Mouse (Mus musculus) urinary bladder, adult 2 months (tissue): ENCODE data around the gene Ccdc81. TPM values are rescaled to one million over a fixed set of nuclear protein-coding genes. Genes with fewer than 3 reads are reported as not detected.
A peak's percentile ranks its signal among the peaks of the same experiment; 100 is the strongest.

Experiments used
- DNase-seq: peaks from one replicate; pipeline ENCODE4 v3.0.0; 2022; ENCODE audit warnings: low spot score
- polyA plus RNA-seq: library from polyadenylated mRNA; depleted of rRNA; stranded (reverse); fragments of >200 nt; gene quantifications from 2 replicates; pipeline ENCODE4 v1.2.3, GENCODE M21; 2012

Ccdc81 gene
- polyA plus RNA-seq, 1 experiment = 0.04 TPM

GRCm38 (mm10) chr7:89867221-89867620 is 36.2 kb downstream of the Ccdc81 start:
- DNase-seq = no peak

- no peak for DNase-seq
Measured at GRCm38 (mm10) chr7:89864769-89865168, 38.7 kb downstream of the Ccdc81 start.

GRCm38 (mm10) chr7:89856440-89857217 is 46.8 kb downstream of the Ccdc81 start:
- DNase-seq = no peak

DNA sequence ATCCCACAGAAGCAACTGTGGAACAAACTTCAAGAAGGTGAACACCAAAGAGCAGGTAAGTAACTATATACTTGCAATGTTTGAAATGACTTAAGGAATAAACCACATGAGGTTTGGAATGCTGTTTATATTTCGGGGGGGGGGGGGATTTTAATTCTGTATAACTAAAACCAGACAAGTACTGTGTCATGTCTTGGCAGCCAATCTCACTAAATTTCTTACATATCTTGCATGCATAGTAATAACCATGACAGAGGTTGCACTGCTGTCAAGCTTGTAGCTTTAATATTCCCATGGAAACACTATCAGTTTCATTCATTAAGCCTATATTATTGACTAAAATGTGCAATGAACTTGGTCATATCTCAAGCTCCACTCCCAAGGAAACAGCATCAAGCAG is 48.2 kb downstream of the Ccdc81 start:
- DNase-seq = no peak

DNA sequence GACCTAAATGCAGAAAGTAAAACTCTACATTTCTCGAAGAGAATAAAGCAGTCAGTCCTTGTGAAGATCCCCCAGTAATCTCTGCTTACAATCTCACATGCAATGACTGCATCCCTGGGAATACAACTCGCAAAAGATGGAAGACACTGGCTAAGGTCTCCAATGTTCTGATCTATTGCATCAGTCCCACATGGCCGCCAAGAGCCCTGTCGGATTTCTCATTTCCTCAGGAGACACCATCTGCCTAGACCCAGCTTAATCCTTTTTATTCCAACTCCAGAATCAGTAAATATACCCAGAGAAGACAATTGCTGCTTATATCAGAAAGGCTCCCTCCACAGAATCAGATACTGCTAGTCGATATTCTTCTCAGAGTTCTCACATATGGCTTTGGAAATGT is 50.3 kb downstream of the Ccdc81 start:
- no peak for DNase-seq

- DNase-seq = no peak
Measured at GRCm38 (mm10) chr7:89852158-89853095, 51.0 kb downstream of the Ccdc81 start.

GRCm38 (mm10) chr7:89850510-89850909 is 52.9 kb downstream of the Ccdc81 start:
- no peak for DNase-seq

- no peak for DNase-seq
Measured at GRCm38 (mm10) chr7:89845669-89846068, 57.8 kb downstream of the Ccdc81 start.

- DNase-seq = no peak
Measured at GRCm38 (mm10) chr7:89843533-89843932, 59.9 kb downstream of the Ccdc81 start.

GRCm38 (mm10) chr7:89843121-89843520 is 60.3 kb downstream of the Ccdc81 start:
- DNase-seq = no peak

DNA sequence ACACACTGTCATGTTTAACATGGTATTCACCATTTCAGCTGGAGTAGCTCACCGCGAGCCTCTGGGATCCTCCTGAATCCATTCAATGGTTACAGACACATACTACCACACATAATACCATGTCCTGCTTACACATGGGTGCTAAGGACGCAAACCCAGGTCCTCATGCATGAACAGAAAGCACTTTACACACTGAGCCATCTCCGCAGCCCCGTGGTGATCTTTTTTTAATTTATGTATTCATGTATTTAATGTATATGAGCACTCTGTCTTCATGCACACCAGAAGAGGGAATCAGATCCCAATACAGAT is 61.1 kb downstream of the Ccdc81 start:
- DNase-seq = no peak

DNA sequence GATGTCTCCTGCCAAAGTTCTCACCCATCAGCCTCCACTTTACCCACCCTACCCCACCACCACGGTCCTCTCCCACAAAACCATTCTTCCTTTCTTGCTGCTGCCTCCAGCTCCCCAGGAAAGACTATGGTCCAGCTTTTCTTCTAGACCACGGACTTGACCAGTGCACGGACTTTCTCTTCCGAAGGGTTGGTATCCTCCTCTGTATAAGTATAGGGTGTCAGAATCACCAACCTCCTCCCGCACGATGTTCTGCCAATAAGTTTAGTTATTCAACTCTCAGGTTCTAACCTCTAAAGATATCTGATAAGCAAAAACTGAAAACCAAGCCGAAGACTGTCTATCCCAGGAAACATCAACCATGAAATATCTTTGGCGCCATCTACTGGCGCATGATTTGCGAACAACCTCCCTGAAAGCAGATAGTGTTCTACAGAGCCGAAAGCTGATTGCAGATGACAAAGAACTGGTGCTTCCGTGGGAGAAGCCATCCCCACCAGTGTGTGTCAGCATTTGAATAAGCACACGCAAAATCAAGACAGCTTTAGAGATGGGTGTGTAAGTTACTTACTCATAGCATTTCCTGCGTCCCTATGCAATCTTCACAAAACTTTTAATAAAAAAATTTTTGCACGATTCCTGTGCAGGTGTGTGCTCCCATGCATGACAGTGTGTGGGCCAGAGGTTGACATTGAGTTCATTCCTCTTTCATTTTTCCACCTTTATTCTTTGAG is 61.6 kb downstream of the Ccdc81 start:
- no peak for DNase-seq

DNA sequence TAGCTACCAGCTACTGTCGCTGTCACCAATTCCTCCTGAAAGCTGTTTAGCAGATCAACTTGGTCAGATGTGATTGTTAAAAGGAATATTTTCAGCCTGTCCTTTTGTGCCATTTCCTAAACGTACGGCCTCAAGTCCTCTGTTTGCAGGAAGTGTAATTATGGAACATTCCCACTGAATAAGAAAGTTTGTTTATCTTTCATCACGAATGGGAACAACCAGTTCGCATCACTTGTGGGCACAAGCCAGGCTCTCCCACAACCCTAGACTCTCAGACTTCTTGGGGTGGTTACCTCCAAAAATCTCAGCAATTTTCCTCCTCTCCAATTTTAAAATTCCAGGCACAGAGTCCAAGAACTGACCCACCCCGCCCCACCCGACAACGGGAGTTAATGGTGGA is 63.7 kb downstream of the Ccdc81 start:
- DNase-seq = no peak

DNA sequence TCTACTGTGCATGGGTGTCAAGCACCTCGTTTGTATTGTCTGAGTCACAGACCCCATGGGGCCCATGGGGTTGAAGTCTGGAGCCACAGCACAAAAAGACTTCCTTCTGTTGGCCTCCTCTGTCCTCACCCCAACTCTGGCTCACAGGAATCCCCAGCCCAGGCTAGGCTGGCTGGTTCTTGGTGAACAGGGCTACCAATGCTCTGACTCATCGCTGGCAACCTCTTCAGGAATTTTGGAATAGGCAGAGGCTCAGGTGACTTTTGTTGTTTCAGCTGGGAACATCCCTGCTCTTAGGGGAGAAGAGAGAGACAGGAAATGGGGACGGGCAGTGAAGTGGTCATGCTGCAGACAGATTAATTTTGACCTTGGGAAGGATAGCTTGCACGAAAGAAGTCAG is 65.6 kb downstream of the Ccdc81 start:
- peak; percentile 9 for DNase-seq

GRCm38 (mm10) chr7:89836676-89837075 is 66.8 kb downstream of the Ccdc81 start:
- DNase-seq = no peak

GRCm38 (mm10) chr7:89835566-89835965 is 67.9 kb downstream of the Ccdc81 start:
- DNase-seq = no peak

DNA sequence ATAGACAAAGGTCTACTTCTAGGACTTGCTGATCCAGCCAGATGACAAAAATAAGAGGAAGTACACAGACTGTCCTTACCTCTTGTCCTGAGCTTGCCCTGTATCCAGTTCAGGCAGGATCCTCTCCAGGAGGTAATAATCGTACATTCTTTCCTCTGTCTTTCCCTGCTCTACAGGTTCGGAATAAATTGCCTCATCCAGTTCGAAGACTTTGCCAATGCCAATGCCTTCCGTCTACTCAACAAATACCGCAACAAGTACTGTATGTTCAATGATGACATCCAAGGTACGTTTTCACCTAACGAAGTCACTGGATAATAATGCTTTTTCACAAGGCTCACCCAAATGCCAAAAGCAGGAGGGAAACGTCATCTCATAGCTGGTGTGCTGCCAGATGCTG is 69.9 kb downstream of the Ccdc81 start:
- no peak for DNase-seq

GRCm38 (mm10) chr7:89829201-89829600 is 74.2 kb downstream of the Ccdc81 start:
- DNase-seq = no peak

DNA sequence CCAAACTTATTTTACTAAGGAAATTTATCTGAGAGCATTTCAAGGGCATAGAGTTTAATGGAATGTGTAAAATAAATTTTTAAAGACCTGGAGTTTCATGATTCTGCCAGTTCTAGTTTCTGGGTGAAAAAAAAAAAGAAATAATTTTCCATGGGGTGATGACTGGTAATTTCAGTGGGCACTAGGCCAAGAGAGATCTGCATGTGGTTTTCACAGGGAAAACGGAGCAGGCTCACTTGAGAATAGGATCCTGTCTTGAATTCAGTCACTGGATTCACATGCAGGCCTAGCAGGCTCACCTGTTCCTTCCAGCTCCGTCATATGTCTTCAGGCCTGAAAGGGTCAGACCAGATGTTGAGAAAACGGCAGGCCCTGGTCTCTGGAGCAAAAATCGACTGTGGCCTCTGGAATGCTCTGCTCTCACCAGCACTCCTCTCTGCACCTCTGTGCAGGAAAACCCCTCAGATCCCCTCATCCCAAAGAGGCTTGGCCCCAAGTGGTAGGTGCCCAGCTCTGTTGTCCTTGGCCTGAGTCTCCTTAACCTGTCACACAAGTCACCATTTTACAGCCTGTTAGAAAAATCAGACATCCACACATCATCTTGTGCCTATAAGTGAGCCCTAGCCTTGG is 74.9 kb downstream of the Ccdc81 start:
- DNase-seq = no peak
